Mouse (Mus musculus) testis, adult 2 months (tissue): ENCODE results near the gene Slc5a6.

Experiments
- CTCF ChIP-seq: fragments of 200-500 bp; IDR thresholded peaks from 2 replicates; pipeline ENCODE4 v1.5.1; 2012; ENCODE audit warnings: low read depth, mild to moderate bottlenecking, inconsistent platforms, low read length, moderate library complexity; ENCODE audit not compliant: control insufficient read depth, insufficient read depth, insufficient replicate concordance
- POLR2A ChIP-seq: fragments of 200-500 bp; IDR thresholded peaks from 2 replicates; pipeline ENCODE4 v1.6.1; 2012; ENCODE audit warnings: low read depth, mild to moderate bottlenecking, inconsistent platforms, low read length, moderate library complexity; ENCODE audit not compliant: control insufficient read depth

- TF ChIP-seq CTCF (no peak), POLR2A (no peak)
Observed at GRCm38 (mm10) chr5:30994910-30995635, 53.7 kb downstream of the Slc5a6 start.
